Mouse (Mus musculus) hindbrain, embryonic 11.5 days (tissue): ENCODE measurements at regions not wholly inside any gene's neighbourhood (a gene's known extent, or its start where the extent isn't known, plus 50 kb on each side); places are given as distances from the start of the nearest gene placed in this dataset.

Experiments used
- ATAC-seq: fragments of 200-750 bp; cut with Nextera tagmentation; 2 replicates; pipeline ENCODE4 v1.8.0; 2017; ENCODE audit warnings: mild to moderate bottlenecking, moderate TSS enrichment, moderate library complexity; ENCODE audit not compliant: low FRiP score
- DNase-seq: peaks from one replicate; pipeline ENCODE4 v3.0.0-alpha.2; 2015; ENCODE audit warnings: low spot score
- H3K27ac ChIP-seq: fragments of 300-500 bp; sonication (generic); 2 replicates; pipeline ENCODE4 v1.5.1; 2014; ENCODE audit warnings: mild to moderate bottlenecking, low read depth, low read length
- H3K27me3 ChIP-seq: fragments of 300-500 bp; sonication (generic); 2 replicates; pipeline ENCODE4 v1.6.1; 2014; ENCODE audit warnings: mild to moderate bottlenecking, low read length, moderate library complexity, mixed read lengths; ENCODE audit not compliant: control insufficient read depth, insufficient read depth
- H3K36me3 ChIP-seq: fragments of 300-500 bp; sonication (generic); 2 replicates; pipeline ENCODE4 v1.6.1; 2014; ENCODE audit warnings: mild to moderate bottlenecking, low read length, moderate library complexity, mixed read lengths; ENCODE audit not compliant: control insufficient read depth, insufficient read depth
- H3K4me1 ChIP-seq: fragments of 300-500 bp; sonication (generic); replicated peaks from 2 replicates; pipeline ENCODE4 v1.6.1; 2014; ENCODE audit warnings: low read length, mixed read lengths; ENCODE audit not compliant: control insufficient read depth, insufficient read depth
- H3K4me2 ChIP-seq: fragments of 300-500 bp; sonication (generic); replicated peaks from 2 replicates; pipeline ENCODE4 v1.6.1; 2014; ENCODE audit warnings: mild to moderate bottlenecking, low read depth, low read length
- H3K4me3 ChIP-seq: fragments of 300-500 bp; sonication (generic); 2 replicates; pipeline ENCODE4 v1.5.1; 2014; ENCODE audit warnings: low read depth, low read length
- H3K9ac ChIP-seq: fragments of 300-500 bp; sonication (generic); 2 replicates; pipeline ENCODE4 v1.6.1; 2014; ENCODE audit warnings: low read depth, low read length
- H3K9me3 ChIP-seq: fragments of 300-500 bp; sonication (generic); 2 replicates; pipeline ENCODE4 v1.6.1; 2016; ENCODE audit warnings: low read length; ENCODE audit not compliant: control insufficient read depth
- WGBS: fragments of 180-500 bp; shearing (Covaris S2); extraction: QIAGEN DNeasy Blood & Tissue Kit; methylation state at CpG from one replicate; pipeline ENCODE4 v1.1.7; 2014; 5-methylcytosine and 5-hydroxymethylcytosine counted together

DNA sequence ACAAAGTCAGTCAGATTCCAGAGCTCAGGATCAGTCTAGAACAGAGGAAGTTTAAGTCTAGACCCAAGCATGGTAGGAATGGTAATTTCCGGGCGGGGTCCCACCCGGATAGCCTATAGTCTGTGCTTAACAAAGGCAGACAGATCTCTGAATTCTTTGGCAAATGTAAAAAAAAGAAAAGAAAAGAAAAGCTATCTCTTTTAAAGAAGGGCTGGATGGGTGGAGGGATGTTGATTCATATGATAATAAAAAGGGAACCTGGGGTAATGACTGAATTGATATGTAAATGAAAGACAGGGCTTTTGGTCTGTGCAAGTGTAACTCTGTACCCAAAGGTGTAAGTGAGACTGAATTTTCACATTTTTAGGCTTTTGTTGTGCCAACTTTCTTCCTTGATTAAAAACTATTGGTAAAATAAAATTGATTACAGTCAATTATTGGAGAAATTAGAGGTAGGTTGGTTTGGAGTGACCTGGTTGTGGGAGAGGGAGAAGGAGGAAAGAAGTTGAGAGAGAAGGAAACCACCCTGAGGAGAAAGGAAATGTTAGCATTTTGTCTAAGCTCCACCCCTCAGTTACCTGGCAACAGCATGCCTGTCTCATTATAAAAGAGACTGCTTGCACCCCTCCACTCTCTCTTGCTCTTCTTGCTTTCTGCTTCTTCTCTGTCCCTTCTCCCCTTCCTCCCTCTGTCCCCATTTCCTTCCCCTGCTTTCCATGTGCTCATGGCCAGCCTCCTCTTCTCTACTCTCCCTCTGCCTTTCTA is 259.3 kb upstream of the Crbn start:
- Histone ChIP-seq H3K4me2 (no peak overlapping the region), H3K4me1 (no peaks in the 10 kb centered on the region), H3K36me3 (no peaks in the 10 kb centered on the region), H3K4me3 (no peak overlapping the region), H3K9ac (no peak overlapping the region), H3K27ac (no peak overlapping the region), H3K27me3 (no peaks in the 10 kb centered on the region), H3K9me3 (no peaks in the 10 kb centered on the region)
- ATAC-seq = no peak
- DNase-seq = no peak
- 83% methylated on average over 3 of the region's 3 CpGs for WGBS

DNA sequence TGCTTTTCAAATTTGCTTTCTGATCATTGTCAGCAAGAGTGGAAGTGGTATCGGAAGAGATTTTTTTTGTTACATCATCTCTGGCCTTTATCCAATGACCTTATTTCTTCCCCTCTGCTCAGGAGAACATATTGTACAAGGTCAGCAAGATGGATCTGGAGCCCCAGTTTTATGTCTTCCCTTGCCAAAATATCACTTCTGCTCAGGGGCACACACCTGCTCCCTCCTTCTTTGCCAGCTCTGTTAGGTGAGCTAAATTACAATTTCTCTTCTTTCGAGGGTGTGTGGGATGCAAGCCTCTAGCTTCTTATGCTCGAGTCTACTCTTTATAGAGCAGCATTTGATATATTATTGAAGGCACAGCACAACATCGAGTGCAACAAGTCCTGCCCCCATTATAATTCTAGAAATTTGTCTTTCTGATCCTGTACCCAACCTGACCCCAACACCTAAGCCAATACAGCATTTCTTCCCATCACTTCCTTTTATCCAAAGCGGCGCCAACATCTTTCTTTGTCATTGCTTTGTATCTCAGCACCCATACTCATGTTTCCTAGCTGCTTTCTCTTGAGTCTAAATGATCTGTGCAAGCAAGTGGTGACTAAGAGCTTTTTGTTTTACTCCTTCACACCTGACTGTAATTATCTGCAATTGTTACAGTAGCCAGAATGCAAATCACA is 263.1 kb upstream of the Crbn start:
- Histone ChIP-seq H3K36me3 (no peaks in the 10 kb centered on the region), H3K4me2 (no peak overlapping the region), H3K9me3 (no peaks in the 10 kb centered on the region), H3K27ac (no peak overlapping the region), H3K27me3 (no peaks in the 10 kb centered on the region), H3K4me3 (no peak overlapping the region), H3K4me1 (no peaks in the 10 kb centered on the region), H3K9ac (no peak overlapping the region)
- WGBS = 88% methylated on average over 6 of the region's 6 CpGs
- DNase-seq = no peak
- ATAC-seq = no peak

DNA sequence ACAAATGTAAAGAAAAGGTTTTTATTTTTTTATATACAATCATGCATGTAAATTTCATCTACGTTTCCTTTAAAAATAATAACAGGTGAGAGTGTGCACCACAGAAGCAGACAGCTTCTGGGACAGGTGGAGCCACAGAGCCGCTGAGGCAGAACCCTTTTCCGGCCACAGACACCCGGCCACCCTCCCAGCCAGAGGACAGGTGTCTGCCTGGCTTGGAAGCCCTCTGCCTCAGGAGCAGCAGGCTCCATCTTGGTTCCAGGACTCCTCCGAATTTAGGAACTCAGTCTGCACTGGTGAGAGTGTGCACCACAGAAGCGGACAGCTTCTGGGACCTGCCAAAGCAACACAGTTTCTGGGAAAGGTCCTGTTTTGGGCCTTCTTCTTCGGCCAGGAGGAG is 270.6 kb upstream of the Crbn start:
- no peak overlapping the region for H3K4me3 ChIP-seq
- H3K4me1 ChIP-seq = no peaks in the 10 kb centered on the region
- DNase-seq (no peak), ATAC-seq (no peak)
- H3K9ac ChIP-seq = no peak overlapping the region
- no peaks in the 10 kb centered on the region for H3K9me3 ChIP-seq
- 90% methylated on average over 7 of the region's 7 CpGs for WGBS
- H3K4me2 ChIP-seq = no peak overlapping the region
- H3K36me3 ChIP-seq = no peaks in the 10 kb centered on the region
- H3K27me3 ChIP-seq = no peaks in the 10 kb centered on the region
- no peak overlapping the region for H3K27ac ChIP-seq

DNA sequence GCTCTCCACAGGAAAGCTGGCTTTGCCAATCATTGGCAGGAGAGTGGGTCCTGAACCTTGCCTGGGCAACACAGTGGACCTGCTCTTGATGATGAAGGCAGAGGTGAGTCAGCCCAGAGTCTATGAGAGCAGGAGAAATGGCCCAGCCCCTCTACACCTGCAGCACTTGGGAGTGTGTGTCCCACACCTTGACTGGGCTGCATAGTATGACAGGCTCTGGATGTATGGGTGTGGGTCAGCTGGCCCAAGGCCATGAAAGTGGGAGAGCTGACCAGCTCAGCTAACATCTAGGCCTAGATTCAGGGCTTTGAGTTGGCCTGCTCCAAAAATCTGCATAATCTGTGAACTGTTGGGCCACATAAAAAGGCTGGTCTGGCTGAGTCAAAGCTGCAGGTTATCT is 292.7 kb upstream of the Crbn start:
- Histone ChIP-seq H3K4me3 (no peak overlapping the region), H3K27me3 (no peaks in the 10 kb centered on the region), H3K36me3 (no peaks in the 10 kb centered on the region), H3K9ac (no peak overlapping the region), H3K27ac (no peak overlapping the region), H3K9me3 (no peaks in the 10 kb centered on the region), H3K4me2 (no peak overlapping the region), H3K4me1 (no peaks in the 10 kb centered on the region)
- no peak for ATAC-seq
- DNase-seq = no peak

DNA sequence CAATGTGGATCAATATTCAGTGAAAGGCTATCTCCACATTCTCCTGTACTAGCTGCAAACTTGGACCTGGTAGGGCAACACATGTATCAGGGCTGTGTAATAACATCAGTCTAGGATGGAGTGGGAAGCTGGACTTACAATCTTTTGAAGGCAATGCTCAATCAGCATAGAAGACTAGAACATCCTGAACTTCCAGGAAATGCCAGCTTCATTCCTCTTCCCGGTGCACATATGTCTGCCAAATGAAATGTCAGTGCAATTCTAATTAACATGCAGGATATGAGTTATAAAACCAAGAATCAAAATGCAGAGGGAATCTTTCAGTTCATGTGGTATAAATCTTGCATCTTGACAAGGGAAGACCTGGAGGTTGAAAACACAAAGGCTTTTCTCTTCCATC is 328.8 kb upstream of the Crbn start:
- H3K4me1 ChIP-seq = no peaks in the 10 kb centered on the region
- WGBS = 95% methylated on average over 1 of the region's 1 CpGs
- DNase-seq (no peak), ATAC-seq (no peak)
- H3K4me3 ChIP-seq = no peak overlapping the region
- H3K9ac ChIP-seq = no peak overlapping the region
- no peaks in the 10 kb centered on the region for H3K36me3 ChIP-seq
- H3K27ac ChIP-seq = no peak overlapping the region
- H3K9me3 ChIP-seq = no peaks in the 10 kb centered on the region
- no peak overlapping the region for H3K4me2 ChIP-seq
- H3K27me3 ChIP-seq = no peaks in the 10 kb centered on the region

DNA sequence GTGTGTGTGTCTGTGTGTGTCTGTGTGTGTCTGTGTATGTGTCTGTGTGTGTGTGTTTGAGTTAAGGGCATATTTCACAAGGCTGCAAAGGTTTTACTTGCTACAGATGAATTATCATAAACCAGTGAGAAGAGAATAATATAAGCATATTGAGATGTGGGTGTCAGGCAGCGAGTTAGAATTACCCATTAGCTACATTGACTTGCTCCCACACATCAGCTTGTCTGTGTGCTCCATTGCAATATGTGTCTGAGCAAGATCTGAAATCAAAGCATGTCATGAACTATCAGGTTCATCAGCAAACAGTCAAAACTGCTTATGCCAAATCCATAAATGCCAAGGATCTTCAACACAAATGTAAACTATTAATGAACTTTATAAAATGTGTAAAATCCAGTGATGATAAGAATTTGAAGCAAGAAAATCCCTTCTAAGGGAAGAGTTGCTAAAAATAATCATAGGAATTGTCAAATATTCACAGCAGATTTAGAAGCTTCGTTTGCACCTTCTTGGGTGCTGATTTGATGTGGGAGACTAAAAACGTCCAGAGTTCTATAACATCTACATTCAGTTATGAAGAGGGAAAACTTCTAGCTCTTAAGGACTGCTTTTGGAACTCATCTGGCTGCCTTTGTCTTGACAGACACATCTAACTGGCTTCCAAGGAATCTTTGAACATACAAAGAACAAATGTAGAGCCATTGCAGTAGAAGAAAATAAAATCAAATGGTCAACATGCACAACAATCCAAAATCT is 361.7 kb upstream of the Lrrn1 start:
- H3K9ac ChIP-seq = no peak overlapping the region
- no peak for ATAC-seq
- WGBS = 71% methylated on average over 3 of the region's 3 CpGs
- no peak for DNase-seq
- no peaks in the 10 kb centered on the region for H3K9me3 ChIP-seq
- no peaks in the 10 kb centered on the region for H3K4me1 ChIP-seq
- H3K4me3 ChIP-seq = no peak overlapping the region
- no peak overlapping the region for H3K27ac ChIP-seq
- H3K36me3 ChIP-seq = no peaks in the 10 kb centered on the region
- H3K4me2 ChIP-seq = no peak overlapping the region
- no peaks in the 10 kb centered on the region for H3K27me3 ChIP-seq

DNA sequence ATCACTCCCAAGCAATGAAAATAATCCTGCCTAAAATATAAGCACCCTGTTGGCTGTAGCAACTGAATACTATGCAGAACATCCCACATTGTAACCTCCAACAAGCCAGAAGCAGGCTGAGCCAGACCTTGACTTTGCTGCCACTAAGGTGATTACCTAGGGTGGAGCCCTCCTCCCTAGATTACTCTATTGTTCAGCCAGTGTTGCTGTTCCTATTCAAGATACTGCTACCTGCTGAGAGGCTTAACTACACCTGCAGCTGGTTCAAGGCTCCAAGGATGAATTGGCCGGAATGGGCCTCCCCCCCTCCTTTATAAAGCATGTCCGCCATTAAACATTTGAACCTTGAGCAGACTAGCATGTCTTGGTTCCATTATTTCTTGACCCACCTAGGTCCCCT is 311.3 kb upstream of the Lrrn1 start:
- ATAC-seq = no peak
- no peak overlapping the region for H3K27ac ChIP-seq
- H3K9me3 ChIP-seq = no peaks in the 10 kb centered on the region
- H3K9ac ChIP-seq = no peak overlapping the region
- H3K36me3 ChIP-seq = no peaks in the 10 kb centered on the region
- H3K4me1 ChIP-seq = no peaks in the 10 kb centered on the region
- no peak overlapping the region for H3K4me2 ChIP-seq
- no peak for DNase-seq
- no peaks in the 10 kb centered on the region for H3K27me3 ChIP-seq
- 90% methylated on average over 2 of the region's 2 CpGs for WGBS
- H3K4me3 ChIP-seq = no peak overlapping the region

DNA sequence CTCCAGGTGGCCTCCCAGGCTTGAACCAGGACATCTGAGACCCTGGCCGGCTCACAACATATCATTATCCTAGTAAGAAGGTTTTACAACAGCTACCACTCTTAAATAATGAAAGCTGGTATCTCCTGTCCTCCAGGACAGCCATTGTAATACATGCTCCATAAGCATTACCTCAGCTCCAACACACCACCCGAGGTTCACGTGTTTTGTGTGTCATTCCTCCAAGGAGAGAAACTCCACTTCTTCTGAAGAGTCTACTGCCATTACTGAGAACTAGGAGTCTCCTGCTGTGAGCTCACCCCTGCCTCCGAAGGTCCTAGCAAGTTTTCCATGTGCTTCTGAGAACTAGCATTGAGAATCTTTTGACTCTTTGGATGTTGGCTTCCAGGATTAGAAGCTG is 310.8 kb upstream of the Lrrn1 start:
- WGBS = 77% methylated on average over 4 of the region's 4 CpGs
- Histone ChIP-seq H3K27ac (no peak overlapping the region), H3K27me3 (no peaks in the 10 kb centered on the region), H3K36me3 (no peaks in the 10 kb centered on the region), H3K9me3 (no peaks in the 10 kb centered on the region), H3K4me1 (no peaks in the 10 kb centered on the region), H3K4me3 (no peak overlapping the region), H3K9ac (no peak overlapping the region), H3K4me2 (no peak overlapping the region)
- DNase-seq = no peak
- ATAC-seq = no peak

DNA sequence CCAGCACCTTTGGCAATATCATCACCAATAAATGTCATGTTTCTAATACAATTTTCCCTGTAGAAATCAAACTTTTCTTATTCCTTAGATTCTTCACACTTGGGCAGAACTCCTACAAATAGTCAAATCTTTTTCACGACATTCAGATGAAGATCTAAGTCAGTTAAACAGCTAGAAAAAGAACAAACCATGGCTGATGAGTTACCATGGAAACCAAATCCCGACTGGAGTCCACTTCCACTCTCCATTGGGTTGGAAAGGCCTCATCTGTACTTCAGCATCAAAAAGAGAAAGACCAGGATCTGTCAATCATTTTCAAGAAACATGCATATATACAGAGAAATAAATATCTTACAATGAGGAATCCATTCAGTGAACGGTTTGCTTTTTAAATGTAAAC is 307.0 kb upstream of the Lrrn1 start:
- no peak overlapping the region for H3K4me2 ChIP-seq
- no peaks in the 10 kb centered on the region for H3K36me3 ChIP-seq
- H3K27ac ChIP-seq = no peak overlapping the region
- H3K27me3 ChIP-seq = no peaks in the 10 kb centered on the region
- DNase-seq (no peak), ATAC-seq (no peak)
- 49% methylated on average over 3 of the region's 3 CpGs for WGBS
- no peaks in the 10 kb centered on the region for H3K9me3 ChIP-seq
- H3K4me3 ChIP-seq = no peak overlapping the region
- no peak overlapping the region for H3K9ac ChIP-seq
- H3K4me1 ChIP-seq = no peaks in the 10 kb centered on the region
